Mouse (Mus musculus) liver, embryonic 14.5 days (tissue): ENCODE data around the gene Rhno1.

ENCODE experiments used
- CTCF ChIP-seq: IDR thresholded peaks from 2 replicates; pipeline ENCODE4 v1.5.1; 2016; ENCODE audit warnings: antibody characterized with exemption, low read depth, control low read depth
- EP300 ChIP-seq: IDR thresholded peaks from 2 replicates; pipeline ENCODE4 v1.6.1; 2016; ENCODE audit warnings: antibody characterized with exemption, low read depth

DNA sequence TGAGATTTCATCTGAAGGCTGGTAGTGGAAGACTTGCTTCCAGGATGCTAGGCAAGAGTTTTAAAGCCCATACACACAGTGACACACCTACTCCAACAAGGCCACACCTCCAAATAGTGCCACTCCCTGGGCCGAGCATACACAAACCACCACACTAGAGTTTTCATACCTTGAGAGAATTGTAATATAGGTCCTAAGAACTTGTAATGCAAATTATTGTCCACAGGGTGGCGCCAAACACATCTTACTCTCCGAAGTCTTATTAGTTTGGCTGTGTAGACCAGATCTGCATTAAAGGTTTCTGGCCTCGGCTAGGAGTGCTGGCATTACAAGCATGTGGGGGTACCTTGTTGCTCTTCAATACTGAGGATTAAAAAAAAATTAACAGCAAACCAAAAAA lies 44.4 kb downstream of the Rhno1 start:
- peak; percentile 70 for TF ChIP-seq CTCF
- TF ChIP-seq EP300 = no peak
